Mouse (Mus musculus) liver, adult 2 months (tissue): ENCODE measurements around the gene Mrtfa.

Experiments used
- CTCF ChIP-seq: fragments of 200-500 bp; IDR thresholded peaks from 2 replicates; pipeline ENCODE4 v1.5.1; 2011; ENCODE audit warnings: low read depth, low read length, control low read depth
- POLR2A ChIP-seq: fragments of 200-500 bp; IDR thresholded peaks from 2 replicates; pipeline ENCODE4 v1.6.1; 2011; ENCODE audit warnings: low read length, control low read depth; ENCODE audit not compliant: insufficient read depth; ENCODE audit errors: extremely low read depth

GRCm38 (mm10) chr15:81021377-81021776, 169.2 kb downstream of the Mrtfa start:
- TF ChIP-seq CTCF = no peak
- TF ChIP-seq POLR2A = no peak
